Mouse (Mus musculus): Measurements from ENCODE around the gene Flrt3.

- TF ChIP-seq POLR2A (IDR thresholded peaks at IDR 0.05; ENCODE audit: extremely low read depth, insufficient read depth, low read length) (no peak), CTCF (IDR thresholded peaks at IDR 0.05; ENCODE audit: extremely low read depth, insufficient read depth, low read length) (no peak)
These were observed 17.8 kb downstream of the Flrt3 start for GRCm38 (mm10) chr2:140653481-140653880.
